Mouse (Mus musculus) CH12F3 (cell line): ENCODE results near the gene Btbd35f5.
"Not testable (repeated sequence)": the region's sequence is repeated elsewhere in the genome, so short reads cannot be mapped to it uniquely, and the experiment has no call there.

ENCODE experiments used
- in situ Hi-C: fragments of 300-500 bp; cut with MboI; formaldehyde crosslinking; loops from 2 replicates; pipeline ENCODE4 v1.14.3; 2020; ENCODE audit warnings: low sequenced_read_pairs

Btbd35f5 gene

GRCm38 (mm10) chrX:32973597-32973996 is at the start of gene Btbd35f5:
Gene Btbd35f5, plus strand, starts transcription at chrX:32973897.
- in situ Hi-C loops: not testable (repeated sequence)

- in situ Hi-C loops: not testable (repeated sequence)
These were observed 32.2 kb upstream of the Btbd35f5 start, which contains the start of gene Gm21789 for GRCm38 (mm10) chrX:32941468-32941867. Gene Gm21789, plus strand, starts transcription at chrX:32941768.
